Mouse (Mus musculus): ENCODE results near the gene Smtn. TPM values are rescaled to one million over a fixed set of nuclear protein-coding genes. Genes with fewer than 3 reads are reported as not detected.
A peak's percentile ranks its signal among the peaks of the same experiment; 100 is the strongest.

Smtn gene
- total RNA-seq, 4 experiments from 2014 or later: 36.6 to 93.0 (median 52.5) TPM

DNA sequence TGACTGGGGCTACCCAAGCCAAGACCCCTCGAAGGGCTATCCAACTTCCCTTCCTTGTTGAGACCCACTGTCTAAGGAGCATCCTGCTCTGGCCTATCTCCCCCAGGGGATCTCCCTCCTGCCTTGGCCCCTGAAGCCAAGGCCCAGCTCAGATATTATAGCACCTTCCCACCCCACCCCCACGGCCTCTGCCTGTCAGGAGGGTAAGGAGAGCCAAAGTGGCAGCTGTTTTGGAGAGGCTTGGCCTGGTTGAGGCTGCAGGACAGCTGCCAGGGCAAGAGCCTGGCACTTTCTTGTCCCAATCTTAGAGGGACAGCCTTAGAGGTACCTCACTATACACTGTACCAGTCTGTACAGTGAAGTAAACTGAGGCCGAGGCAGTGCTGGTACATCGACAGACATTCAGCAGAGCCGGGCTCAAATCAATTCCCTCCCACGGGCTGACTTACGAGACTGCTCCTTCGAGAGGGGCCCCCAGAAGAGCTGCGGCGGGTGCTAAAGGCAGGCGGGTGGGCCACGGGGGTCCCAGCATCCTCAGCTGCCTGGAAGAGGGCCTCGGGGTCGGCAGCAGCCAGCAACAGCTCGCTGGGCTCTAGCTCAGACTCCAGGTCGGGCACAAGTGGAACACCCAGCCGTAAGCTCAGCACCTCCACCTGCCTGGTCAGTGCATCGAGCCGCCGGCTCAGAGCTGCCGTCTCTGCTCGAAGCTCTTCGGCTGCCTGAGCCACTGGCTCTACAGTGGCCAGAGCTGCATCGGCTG lies 13.3 kb downstream of the Smtn start:
- no peak for DNase-seq

DNA sequence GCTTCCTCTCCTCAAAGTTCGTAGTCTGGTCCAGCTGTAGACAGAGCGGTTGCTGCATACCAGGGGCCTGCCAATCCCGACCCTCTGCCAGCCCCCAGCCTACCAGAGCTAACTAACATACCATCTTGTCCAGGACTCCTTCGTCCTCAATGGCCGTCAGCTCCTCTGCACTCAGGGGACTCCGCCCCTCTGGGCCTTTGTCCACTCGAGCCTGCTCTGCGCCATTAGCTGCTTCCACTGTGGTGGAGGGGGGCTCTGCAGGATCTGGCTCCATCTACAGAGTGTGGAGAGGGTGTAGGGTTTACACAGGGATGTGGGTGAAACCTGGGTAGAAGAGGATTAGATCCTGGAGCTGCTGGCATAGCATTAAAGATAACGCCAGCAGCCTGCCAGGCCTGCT lies 14.2 kb downstream of the Smtn start:
- DNase-seq: no peak

DNA sequence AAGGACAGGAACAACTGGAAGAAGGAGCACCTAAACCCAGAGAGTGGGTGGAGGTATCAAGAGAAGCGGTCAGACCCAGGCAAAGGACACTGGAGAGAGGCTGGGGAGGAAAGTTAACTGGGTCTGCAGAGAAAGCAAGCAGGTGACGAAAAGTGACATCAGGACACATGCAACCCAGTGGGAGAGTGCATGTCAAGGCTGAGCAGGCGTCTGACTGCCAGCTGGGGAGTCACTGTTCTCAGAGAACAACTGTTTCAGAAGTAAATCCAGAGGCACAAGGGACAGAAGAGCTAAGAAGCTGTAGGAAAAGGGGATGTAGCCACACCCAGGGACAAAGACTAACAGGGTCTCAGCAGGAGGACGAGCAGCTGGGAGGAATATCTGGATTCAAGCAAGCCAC lies 14.9 kb downstream of the Smtn start:
- no peak for DNase-seq

DNA sequence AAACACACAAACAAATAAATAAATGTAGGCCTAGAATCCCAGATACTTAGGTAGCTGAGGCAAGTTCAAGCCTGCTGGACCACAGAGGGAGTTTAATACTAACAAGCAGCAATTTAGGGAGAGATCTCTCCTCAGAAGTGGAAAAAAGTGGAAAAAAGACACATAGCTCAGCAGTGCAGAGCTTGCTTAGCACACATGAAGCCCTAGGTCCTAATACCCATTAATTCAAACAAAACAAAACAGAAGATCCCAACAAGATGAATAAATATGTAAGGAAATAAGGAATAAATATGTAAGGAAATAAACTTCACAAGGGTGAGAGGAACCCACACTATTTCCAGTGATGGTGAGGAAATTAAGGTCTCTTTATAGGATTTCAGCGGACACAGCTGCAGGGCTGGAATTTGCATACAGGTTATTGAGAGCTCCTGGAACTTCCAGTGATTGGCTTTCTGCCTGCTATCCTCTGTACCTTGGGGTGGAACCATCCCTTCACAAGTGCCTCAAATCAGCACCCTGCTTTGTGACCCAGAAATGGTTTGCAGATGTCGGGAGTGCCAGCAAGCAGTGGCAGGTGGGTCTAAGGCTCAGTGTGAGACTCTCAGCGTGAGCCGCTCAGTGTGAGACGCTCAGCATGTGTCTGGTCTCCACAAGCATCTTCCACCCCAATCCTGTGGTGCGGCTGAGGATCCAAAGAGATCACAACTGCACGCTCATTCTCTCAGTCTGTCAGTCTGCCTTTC lies 16.4 kb downstream of the Smtn start:
- no peak for DNase-seq

DNA sequence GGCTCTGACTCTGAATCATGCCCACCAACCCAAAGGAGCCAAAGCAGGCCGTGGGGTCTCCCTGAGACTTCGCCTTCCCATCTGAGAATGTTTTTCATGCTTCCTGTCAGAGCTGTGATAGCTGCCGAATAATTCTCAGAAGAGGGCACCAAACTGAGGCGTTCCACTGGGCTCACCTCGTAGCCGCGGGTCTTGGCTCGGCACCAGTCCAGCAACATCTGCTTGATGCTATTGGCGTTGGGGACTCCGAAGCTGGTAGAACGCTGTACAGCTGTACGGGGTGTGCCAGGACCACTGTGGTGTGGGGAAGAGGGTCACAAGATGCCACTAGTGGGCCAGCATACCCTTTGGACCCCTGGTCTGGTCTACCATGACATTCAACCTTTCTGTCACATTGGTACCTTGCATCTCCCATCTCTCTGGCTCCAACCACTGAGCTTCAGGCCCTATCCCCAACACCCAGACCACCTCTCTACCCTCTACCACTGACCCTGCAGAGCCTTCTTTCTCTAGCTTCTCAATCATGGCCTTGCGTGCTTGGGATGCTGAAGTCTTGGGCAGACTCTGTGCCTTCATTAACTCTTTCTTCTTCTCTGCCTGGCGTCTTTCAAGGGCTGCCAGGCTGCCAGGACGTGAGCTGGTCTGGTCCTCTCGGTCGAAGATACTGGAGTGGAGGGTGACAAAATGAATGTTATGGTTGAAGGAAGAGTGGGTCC lies 18.0 kb downstream of the Smtn start:
- DNase-seq: no peak

DNA sequence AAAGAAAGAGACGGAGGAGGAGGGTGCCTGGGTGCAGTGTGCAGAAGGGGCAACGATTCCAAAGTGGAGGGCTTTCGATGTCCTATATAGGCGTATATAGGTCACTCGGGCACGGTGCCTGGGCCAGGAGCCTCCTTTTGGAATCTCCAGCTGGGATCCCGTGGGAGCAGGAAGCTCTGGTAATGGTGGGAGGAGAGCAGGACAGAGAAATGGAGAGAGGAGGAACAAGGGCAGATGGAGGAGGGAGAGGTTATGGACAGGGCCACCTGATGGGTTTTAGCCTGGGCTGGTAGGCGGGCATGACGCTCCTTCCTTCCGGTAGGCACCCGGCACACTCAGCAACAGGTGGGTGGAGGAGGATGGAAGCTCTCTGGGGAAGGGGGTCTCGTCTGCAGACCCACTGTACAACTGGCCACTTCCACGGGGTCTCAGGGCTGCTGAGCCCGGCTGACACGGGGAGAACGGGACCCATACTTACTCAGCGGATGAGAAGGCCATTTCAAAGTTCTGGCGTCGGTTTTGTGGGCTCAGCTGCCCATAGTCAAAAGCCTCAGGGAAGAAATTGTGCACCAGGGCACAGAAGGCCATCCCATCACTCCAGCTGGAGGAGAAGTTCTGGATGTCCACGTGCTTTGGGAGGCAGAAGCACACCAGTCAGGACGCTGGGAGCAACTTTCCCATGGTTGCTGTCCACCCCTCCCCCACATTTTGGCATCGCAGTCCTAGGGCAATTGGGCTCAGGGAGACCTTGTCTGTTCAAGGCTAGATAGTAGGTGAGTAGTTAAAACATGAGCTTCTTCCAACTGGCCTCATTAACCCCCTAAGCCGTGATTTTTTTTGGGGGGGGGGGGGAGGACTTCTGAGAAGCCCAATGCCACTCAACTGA lies 18.8 kb downstream of the Smtn start:
- DNase-seq: no peak

DNA sequence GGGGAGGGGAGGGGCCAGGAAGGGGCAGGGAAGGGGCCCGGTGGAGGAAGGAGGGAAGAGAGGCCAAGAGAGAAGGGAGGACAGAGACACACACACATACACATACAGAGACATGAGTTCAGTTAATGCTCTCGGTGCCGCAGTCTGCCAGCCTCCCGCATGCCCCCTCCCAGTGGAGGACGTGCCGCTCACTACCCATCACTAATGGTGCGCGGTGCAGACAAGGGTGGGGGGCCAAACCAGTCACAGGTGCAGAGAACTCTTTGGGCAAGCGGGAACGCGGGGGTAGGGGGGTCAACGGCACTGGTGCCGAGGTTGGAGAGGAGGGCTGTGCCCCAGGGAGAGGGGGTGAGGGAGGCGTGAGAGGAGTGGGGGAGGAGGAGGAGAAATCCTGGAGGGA lies 19.5 kb downstream of the Smtn start:
- DNase-seq: no peak

DNA sequence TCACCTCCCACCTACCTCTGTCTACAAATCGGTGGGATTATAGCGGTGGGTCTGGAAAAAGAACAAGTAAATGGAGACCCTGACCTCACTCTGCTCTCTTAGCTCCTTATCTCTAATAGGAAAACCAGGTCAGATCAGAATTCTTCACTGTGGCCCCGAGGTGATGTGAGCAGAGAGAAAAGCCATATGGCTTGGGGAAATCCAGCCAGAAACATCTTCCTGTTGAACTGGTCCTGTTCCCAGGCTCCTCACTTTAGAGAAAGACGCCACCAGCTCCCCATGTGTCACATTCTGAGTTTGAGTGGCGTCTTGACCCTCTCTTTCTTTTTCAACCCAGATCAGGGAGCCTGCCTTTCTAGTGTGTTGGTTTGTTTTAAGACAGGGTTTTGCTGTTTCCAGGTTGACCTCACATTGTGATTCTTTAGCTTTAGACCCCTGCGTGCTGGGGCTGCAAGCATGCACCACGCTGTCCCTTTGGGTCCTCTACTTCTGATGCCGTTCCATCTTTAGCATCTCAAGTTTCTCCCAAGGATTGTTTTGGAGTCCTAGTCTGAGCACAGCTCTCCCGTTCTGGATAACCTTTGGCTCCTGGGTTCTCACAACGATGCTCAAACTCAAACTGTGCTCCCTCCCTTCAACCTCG lies 20.5 kb downstream of the Smtn start:
- no peak for DNase-seq

DNA sequence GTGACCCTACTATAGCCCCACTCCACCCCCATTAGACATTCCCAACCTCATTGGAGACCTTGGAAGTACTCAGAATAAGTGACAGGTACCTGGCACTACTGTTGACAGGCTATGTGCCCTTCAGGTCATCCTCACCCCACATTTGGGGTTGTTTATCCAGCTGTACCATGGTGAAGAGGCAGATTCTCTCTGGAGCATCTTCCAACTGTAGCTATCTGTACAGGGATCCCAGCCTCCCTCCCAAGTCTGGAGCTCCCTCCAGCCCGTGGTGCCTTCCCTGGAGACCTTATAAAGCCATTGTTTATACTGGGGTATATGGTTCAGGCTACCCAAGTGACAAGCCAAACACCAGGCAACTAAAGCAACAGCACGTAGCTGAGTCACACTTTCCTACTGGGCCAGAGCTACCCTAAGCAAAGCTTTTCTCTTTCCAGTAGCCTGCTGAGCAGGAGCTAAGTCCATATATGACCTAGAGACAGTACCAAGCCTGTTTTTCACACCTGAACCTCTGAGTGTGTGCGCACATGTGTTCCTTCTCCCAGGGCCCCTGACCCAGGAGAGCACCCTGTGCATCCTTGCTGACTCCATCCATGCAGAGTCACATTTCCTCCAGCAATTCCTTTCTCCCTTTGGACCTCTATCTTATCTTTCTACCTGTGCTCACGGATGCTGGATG lies 21.2 kb downstream of the Smtn start:
- no peak for DNase-seq

DNA sequence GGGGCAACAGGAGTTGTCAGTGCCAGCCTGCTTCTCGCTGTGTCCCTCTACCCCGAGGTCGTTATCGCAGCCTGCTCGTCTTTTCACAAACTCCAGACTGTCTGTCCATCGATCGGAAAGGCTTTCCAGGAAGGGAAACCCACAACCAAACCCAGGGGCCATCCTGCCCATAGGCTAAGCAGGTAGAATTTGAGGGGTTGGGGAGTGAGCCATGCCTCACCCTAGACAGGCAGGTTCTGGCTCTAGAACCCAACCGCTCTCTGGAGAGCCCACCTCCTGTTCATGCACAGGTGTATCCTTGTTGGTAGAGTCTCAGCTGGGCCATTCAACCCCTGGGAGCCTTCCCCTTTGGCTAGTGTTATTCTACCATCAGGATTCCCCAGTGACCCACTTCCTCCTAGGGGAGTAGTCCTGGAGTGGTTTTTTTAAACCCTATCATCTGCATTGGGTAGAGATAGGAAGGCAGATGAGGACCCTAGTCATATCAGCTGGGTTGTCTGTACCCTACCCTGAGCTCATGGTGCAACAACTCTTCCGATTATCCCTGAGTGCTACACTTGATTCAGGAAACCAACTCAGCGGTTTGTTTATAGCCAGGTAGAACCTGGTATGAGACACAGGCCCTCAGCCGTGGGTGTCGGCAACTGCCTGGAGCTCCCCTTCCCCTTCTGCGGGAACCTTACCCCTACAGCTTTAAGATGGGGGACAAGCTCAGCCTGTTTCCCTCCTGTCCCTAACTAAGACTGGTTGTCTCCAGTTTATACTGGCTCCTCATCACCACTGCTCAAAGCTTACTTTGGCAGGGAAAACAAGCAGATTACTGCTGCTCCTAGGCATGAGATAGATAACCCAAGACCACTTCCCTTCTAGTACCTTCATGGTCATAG lies 22.3 kb downstream of the Smtn start:
- no peak for DNase-seq

DNA sequence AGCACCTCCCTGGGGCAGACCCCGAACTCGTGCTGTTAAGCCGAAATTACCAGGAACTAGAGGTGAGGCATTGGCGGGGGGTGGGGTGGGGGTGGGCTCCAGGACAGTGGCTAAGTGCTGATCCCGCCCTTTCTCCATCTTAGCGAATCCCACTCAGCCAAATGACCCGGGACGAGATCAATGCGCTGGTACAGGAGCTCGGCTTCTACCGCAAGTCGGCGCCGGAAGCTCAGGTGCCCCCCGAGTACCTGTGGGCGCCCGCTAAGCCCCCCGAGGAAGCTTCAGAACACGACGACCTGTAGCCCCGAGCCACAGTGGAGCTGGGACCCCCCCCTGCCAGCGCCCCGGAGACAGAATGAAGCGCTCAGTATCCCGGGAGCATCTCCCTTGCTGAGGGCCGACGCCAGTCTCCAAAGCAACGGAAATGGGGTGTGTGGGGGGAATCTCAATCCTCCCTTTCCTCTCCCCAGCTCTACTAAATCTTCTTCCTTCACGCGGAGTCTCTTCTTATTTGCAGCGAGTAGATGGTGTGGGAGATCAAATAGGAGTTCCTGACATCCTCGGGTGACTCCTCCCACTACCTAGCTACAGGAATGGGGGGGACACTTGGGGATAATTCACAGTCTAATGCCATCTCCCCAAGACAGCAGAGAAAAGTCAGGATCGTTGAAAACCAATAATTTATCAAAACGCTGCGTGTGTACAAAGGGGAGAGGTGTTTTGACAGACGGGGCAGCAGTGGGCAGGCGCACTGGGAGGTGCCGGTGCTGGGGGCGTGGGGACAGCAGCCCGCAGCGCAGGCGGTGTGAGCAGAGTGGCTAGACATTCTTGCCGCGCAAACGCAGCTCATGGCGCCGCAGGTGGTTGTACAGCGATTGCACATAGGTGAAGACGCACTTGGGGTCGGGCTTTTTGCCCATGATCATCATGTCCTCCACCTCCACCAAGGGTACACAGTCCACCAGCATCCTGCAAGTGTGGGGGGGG lies 23.3 kb downstream of the Smtn start:
- DNase-seq: no peak

DNA sequence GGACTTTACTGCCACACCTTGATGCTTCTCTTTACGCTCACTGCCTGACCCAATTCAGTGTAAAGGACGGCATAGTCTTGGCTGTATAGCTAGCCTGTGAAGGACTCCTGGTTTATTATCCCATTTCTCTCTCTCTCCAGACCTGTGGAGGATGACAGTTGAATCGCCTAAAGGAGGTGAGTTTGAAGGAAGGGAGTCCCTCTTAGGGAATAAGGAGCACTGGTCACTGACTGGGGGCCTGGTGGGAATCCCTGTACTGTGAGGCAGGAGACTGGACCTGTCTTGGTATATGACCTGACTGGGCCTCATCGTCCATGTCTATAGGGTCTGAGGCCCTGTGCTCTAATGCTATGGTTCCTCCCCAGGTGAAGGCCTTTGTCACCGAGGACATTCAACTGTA lies 24.3 kb downstream of the Smtn start:
- DNase-seq: no peak

DNA sequence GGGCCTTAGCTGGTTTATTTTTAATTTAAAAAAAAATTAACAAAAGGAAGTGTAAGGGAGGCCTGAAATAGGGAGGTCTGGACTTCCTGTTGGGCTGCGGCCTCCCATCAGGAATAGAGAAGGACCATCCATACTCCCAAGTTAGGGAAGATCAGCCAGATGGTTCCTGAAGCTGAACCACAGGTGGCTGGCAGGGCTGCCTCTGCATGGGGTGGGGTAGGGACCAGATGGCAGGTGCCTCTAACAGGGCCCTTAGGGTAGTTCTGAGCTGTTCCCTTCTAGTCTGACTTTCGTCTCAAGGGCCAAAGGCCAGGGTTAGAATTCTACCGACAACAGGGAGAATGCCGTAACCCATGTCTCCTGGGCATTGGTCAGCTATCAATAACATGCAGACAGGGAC lies 24.8 kb downstream of the Smtn start:
- no peak for DNase-seq

DNA sequence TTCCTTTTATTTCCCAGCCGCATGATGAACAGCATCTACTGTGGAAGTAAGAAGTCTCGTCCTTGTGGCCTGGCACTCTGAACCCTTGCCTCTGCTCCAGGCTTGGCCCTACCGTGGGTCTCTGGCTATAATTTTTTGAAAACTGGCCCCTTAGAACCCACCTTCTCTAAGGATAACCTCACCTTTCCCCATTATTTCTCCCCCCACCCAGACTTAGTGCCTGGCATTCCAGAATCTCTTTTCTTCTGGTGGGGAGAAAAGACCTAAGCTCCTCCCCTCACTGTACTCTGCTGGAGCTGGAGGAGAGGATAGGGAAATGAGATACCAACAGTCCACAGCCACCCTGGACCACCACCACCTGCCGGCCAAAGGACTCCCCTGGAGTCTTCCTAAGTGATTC lies 25.2 kb downstream of the Smtn start:
- DNase-seq: no peak

DNA sequence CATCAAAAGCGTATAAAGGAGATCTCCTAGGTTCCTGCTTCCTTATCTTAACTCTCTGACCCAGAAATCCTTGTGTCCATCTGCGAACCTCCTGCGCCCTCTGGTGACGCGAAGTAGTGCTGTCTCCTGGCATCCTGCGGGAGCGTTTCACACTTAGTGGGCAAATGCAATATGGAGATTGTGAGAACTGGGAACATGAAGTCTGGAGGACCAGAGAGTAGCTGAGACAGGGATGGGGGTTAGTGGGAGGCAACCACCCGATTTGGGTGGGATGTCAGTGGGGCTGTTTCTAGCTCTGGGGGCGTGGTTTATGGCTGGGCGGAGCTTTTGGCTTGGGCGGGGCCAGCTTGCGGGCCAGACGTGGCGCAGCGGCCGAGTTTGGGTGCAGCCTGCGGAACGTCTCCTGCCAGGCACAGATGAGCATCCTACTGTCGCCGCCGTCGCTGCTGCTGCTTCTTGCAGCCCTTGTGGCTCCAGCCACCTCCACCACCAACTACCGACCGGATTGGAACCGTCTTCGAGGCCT lies 25.8 kb downstream of the Smtn start, which contains the start of gene Selenom:
Gene Selenom (plus strand): TSS at position 156 of the 526 bp plus-strand sequence.
- DNase-seq: peak; percentile 77

DNA sequence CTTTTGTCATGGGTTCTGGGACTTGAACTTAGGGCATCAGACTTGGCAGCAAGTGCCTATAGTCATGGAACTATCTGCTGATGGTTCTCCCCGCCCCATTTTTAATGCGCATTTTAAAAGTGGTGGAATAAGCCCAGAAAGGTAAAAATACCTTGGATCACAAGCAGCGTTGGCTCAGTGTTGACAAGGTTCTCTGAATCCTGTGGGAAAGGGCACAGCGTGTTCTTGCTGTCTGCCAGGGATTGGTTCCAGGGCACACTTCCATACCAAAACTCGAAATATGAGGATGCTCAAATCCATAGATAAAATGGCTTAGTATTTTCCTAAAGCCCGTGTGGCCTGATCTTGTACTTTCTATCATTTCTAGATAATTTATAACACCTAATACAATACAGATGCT lies 27.1 kb downstream of the Smtn start:
- no peak for DNase-seq

DNA sequence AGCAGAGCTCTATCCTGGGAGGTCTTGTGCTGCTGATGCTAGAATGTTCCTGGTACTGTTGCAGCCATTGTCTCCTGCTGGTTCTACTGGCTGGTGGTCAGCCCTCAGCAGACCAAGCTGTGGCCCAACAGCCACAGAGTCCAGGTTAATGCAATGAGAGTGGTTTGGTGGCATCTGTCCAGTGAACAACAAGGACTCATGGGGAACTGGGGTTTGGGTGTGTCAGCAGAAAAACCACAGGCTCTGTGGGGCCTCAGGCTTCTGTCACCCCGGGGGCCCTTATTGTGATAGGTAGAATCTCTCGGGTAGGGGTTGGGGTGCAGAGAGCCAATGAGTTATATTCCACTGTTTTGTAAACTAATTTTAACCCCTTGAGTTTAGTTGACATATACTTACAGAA lies 30.1 kb downstream of the Smtn start:
- DNase-seq: no peak
